Mouse (Mus musculus) heart, adult 2 months (tissue): ENCODE results near the gene Dock1. TPM values are rescaled to one million over a fixed set of nuclear protein-coding genes. Genes with fewer than 3 reads are reported as not detected.

Source experiments
- DNase-seq, 2 experiments: peaks; one replicate each; pipeline ENCODE4 v3.0.0; 2021
- H3K27ac ChIP-seq: fragments of 200-600 bp; 2 replicates; pipeline ENCODE4 v1.8.1; 2022
- H3K27me3 ChIP-seq: fragments of 200-500 bp; 2 replicates; pipeline ENCODE4 v1.6.1; 2012; ENCODE audit warnings: mild to moderate bottlenecking, low read length, inconsistent platforms, mixed read lengths; ENCODE audit not compliant: control insufficient read depth, insufficient read depth
- H3K36me3 ChIP-seq: fragments of 200-500 bp; 2 replicates; pipeline ENCODE4 v1.6.1; 2012; ENCODE audit warnings: low read length, inconsistent platforms; ENCODE audit not compliant: control insufficient read depth, insufficient read depth
- H3K4me1 ChIP-seq: fragments of 200-500 bp; 2 replicates; pipeline ENCODE4 v1.6.1; 2011; ENCODE audit warnings: low read length; ENCODE audit not compliant: control insufficient read depth, insufficient read depth
- H3K4me3 ChIP-seq: fragments of 200-600 bp; 2 replicates; pipeline ENCODE4 v1.8.1; 2022
- H3K79me2 ChIP-seq: fragments of 200-500 bp; replicated peaks from 2 replicates; pipeline ENCODE4 v1.6.1; 2012; ENCODE audit warnings: mild to moderate bottlenecking, inconsistent platforms, low read length, moderate library complexity, mixed read lengths; ENCODE audit not compliant: control insufficient read depth, insufficient read depth
- H3K9ac ChIP-seq: fragments of 200-500 bp; 2 replicates; pipeline ENCODE4 v1.6.1; 2012; ENCODE audit warnings: low read depth, mild to moderate bottlenecking, control low read depth, inconsistent platforms, low read length, mixed read lengths
- CTCF ChIP-seq: fragments of 200-600 bp; IDR thresholded peaks from 2 replicates; pipeline ENCODE4 v1.8.1; 2022; ENCODE audit warnings: antibody characterized with exemption, mild to moderate bottlenecking, moderate library complexity
- EP300 ChIP-seq: fragments of 200-500 bp; IDR thresholded peaks from 2 replicates; pipeline ENCODE4 v1.6.1; 2011; ENCODE audit warnings: low read depth, low read length, control low read depth; ENCODE audit not compliant: insufficient read depth
- POLR2A ChIP-seq: fragments of 200-500 bp; IDR thresholded peaks from 2 replicates; pipeline ENCODE4 v1.6.1; 2011; ENCODE audit warnings: mild to moderate bottlenecking, low read depth, low read length, control low read depth; ENCODE audit not compliant: insufficient read depth
- WGBS: fragments of 180-500 bp; shearing (Covaris S2); methylation state at CpG from one replicate; pipeline ENCODE4 v1.1.7; 2018; 5-methylcytosine and 5-hydroxymethylcytosine counted together
- intact Hi-C: fragments of 180-260 bp; cut with DNase I; formaldehyde crosslinking; loops from one replicate; pipeline ENCODE4 v1.15.1; 2025
- polyA plus RNA-seq: library from polyadenylated mRNA; depleted of rRNA; stranded (reverse); fragments of >200 nt; gene quantifications from 2 replicates; pipeline ENCODE4 v1.2.3, GENCODE M21; 2012
- total RNA-seq, 2 experiments: library from RNA; stranded (reverse); gene quantifications; 2 replicates each; pipeline ENCODE4 v1.2.3; 2021

Gene Dock1
- total and polyA plus RNA-seq, 3 experiments, result 8.3 to 25.6 (median 25.4) TPM

GRCm38 (mm10) chr7:135028716-135029115 lies 358.3 kb downstream of the Dock1 start:
- TF ChIP-seq CTCF (no peak), EP300 (no peak), POLR2A (no peak)
- H3K27me3 ChIP-seq, result no peaks in the 10 kb centered on the region
- no peak overlapping the region for H3K27ac ChIP-seq
- no peak for DNase-seq
- H3K79me2 ChIP-seq, result no peaks in the 10 kb centered on the region
- 94% methylated on average over 2 of the region's 2 CpGs for WGBS
- H3K36me3 ChIP-seq, result no peaks in the 10 kb centered on the region
- intact Hi-C loops, result no loop called here
- H3K4me1 ChIP-seq, result peaks cover 2% of the 10 kb centered on the region
- no peak overlapping the region for H3K4me3 ChIP-seq
- H3K9ac ChIP-seq, result no peak overlapping the region

GRCm38 (mm10) chr7:135029136-135029535 lies 358.7 kb downstream of the Dock1 start:
- no peaks in the 10 kb centered on the region for H3K79me2 ChIP-seq
- H3K36me3 ChIP-seq, result no peaks in the 10 kb centered on the region
- H3K27me3 ChIP-seq, result no peaks in the 10 kb centered on the region
- WGBS, result 67% methylated on average over 3 of the region's 3 CpGs
- intact Hi-C loops, result no loop called here
- TF ChIP-seq CTCF, result no peak
- TF ChIP-seq POLR2A, result no peak
- no peak for TF ChIP-seq EP300
- H3K4me1 ChIP-seq, result peaks cover 2% of the 10 kb centered on the region
- H3K4me3 ChIP-seq, result no peak overlapping the region
- peak in 1 of 2 experiments; percentile 8 for DNase-seq
- H3K9ac ChIP-seq, result no peak overlapping the region
- H3K27ac ChIP-seq, result no peak overlapping the region

GRCm38 (mm10) chr7:135031466-135031865 lies 361.0 kb downstream of the Dock1 start:
- intact Hi-C loops, result no loop called here
- Histone ChIP-seq H3K4me3 (no peak overlapping the region), H3K79me2 (no peaks in the 10 kb centered on the region), H3K9ac (no peak overlapping the region), H3K27me3 (no peaks in the 10 kb centered on the region), H3K4me1 (no peaks in the 10 kb centered on the region), H3K27ac (no peak overlapping the region), H3K36me3 (no peaks in the 10 kb centered on the region)
- 83% methylated on average over 3 of the region's 3 CpGs for WGBS
- no peak for TF ChIP-seq CTCF
- DNase-seq, result no peak

GRCm38 (mm10) chr7:135034811-135035210 lies 364.4 kb downstream of the Dock1 start:
- 75% methylated on average over 5 of the region's 5 CpGs for WGBS
- H3K27ac ChIP-seq, result no peak overlapping the region
- H3K4me1 ChIP-seq, result no peaks in the 10 kb centered on the region
- no peaks in the 10 kb centered on the region for H3K36me3 ChIP-seq
- H3K27me3 ChIP-seq, result no peaks in the 10 kb centered on the region
- no peaks in the 10 kb centered on the region for H3K79me2 ChIP-seq
- no peak overlapping the region for H3K9ac ChIP-seq
- intact Hi-C loops, result no loop called here
- no peak overlapping the region for H3K4me3 ChIP-seq
- TF ChIP-seq POLR2A (no peak), CTCF (no peak), EP300 (no peak)
- no peak for DNase-seq

GRCm38 (mm10) chr7:135035651-135036050 lies 365.2 kb downstream of the Dock1 start:
- Histone ChIP-seq H3K4me3 (no peak overlapping the region), H3K27me3 (no peaks in the 10 kb centered on the region), H3K36me3 (no peaks in the 10 kb centered on the region), H3K9ac (no peak overlapping the region), H3K4me1 (no peaks in the 10 kb centered on the region), H3K27ac (no peak overlapping the region), H3K79me2 (no peaks in the 10 kb centered on the region)
- intact Hi-C loops, result no loop called here
- DNase-seq, result no peak
- 73% methylated on average over 2 of the region's 2 CpGs for WGBS
- TF ChIP-seq EP300 (no peak), POLR2A (no peak), CTCF (no peak)

GRCm38 (mm10) chr7:135038930-135039329 lies 368.5 kb downstream of the Dock1 start:
- TF ChIP-seq CTCF, result no peak
- no peak for DNase-seq
- whole genome bisulfite sequencing, result 87% methylated on average over 1 of the region's 1 CpGs
- Histone ChIP-seq H3K36me3 (no peaks in the 10 kb centered on the region), H3K79me2 (no peaks in the 10 kb centered on the region), H3K27ac (no peak overlapping the region), H3K9ac (no peak overlapping the region), H3K4me3 (no peak overlapping the region), H3K27me3 (no peaks in the 10 kb centered on the region), H3K4me1 (peaks cover 1% of the 10 kb centered on the region; the same call in 1 of the 2 replicates)
- intact Hi-C loops, result no loop called here
